Mouse (Mus musculus) layer of hippocampus, adult 18-20 months (tissue): ENCODE measurements around the gene Pde4d. TPM values are rescaled to one million over a fixed set of nuclear protein-coding genes. Genes with fewer than 3 reads are reported as not detected.
A peak's percentile ranks its signal among the peaks of the same experiment; 100 is the strongest.

Source experiments
- DNase-seq, 2 experiments: peaks; one replicate each; pipeline ENCODE4 v3.0.0; 2022; ENCODE audit warnings: low spot score in 2 of 2
- total RNA-seq, 2 experiments: library from RNA; stranded (reverse); gene quantifications; 2 replicates each; pipeline ENCODE4 v1.2.3; 2021

Gene Pde4d
- total RNA-seq, 2 experiments from 2014 or later: 67.4 to 71.2 TPM

DNA sequence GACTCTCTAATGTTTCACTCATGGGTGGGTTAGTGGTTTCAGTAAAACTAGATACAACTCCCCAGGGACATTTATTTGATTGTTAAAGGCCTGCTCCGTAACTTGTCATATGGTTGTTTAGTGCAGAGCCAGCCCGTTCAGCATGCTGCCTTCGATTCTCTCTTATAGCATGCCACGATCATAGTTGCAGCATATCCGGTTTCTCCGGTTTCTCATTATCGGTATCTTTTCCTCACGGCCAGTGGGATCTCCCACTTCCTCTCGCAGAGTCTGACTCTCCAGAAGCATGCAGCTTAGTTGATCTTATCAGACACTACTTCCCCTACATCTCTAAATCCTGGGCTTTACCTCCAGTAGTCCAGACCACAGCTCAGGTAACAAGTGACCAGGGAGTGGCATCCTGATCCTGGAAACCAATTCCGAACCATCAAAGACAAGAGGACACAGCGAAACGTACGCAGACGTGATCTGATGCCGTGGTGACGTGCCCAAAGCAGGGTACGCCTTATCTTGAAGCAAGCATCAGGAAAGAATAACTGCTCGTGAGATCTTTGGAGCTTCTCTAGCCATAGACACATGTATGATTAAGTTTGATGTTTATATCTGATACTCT lies 782.2 kb downstream of the Pde4d start:
- no peak for DNase-seq

DNA sequence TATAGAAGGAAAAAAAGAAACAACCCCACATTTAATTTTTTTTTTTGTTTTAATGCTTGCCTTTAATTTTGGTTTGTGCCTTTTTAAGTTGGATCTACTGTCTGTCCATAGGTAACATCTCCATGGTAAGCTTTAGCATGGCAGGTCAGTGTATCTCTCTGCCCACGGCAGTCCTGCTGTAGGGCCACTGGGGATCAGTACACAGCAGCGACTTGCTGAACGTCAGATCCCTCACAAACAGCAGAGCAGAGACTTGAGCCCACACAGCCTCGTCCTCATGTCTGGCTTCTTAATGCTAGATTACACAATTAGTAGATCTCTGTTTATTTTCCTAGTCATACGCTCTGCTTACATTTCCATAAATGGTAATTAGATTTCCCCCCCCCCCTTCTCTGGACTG lies 782.8 kb downstream of the Pde4d start:
- DNase-seq: no peak

DNA sequence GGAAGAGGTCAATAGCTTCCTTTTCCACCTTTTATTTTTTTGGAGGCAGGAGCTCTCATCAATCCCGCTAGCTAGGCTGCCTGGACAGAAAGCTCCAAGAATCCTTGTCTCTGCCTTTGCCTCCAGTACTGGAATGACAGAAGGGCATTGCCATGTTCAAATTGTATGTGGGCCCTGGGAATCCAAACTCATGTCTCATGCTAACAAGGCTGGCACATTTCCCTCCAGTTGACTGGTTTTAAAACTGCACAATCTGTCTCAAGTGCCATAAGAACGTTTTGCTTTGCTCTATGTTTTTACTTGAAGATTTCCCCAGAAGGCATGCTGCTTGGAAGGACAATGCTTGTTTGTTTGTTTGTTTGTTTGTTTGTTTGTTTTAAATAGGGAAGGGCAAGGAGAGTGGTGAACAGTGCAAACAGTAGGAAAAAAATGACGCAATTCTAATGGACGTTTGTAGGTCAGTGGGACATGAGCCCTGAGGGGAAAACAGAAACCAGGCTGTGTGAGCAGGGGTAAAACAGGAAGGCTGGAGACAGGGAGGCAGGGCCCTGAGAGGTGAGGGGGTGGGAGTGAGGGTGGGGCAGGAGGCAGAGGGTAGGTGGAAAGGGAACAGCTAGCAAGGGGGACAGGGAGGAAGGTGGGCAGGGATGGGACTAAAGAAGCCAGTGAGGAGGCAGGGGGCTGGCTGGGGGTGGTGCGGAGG lies 784.3 kb downstream of the Pde4d start:
- peak in 1 of 2 experiments; percentile 49 for DNase-seq

DNA sequence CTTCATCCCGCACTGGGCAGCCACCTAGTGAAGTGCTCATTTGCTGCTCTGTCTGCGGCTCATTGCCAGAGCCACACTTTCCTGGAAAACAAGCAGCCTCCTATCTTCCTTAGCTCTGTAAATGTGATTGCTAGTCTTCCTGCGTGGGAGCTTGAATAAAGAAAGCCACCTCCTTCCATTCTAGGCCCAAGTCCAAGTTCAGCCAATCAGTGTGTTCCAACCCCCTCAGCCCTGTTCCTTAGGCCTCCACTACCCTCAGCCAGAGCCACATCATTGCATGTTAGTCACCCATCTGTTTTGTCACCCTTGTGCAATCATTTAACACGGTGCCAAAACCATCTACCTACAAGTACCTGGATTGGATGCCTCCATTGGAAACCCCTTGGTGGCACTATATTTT lies 786.3 kb downstream of the Pde4d start:
- DNase-seq: no peak

DNA sequence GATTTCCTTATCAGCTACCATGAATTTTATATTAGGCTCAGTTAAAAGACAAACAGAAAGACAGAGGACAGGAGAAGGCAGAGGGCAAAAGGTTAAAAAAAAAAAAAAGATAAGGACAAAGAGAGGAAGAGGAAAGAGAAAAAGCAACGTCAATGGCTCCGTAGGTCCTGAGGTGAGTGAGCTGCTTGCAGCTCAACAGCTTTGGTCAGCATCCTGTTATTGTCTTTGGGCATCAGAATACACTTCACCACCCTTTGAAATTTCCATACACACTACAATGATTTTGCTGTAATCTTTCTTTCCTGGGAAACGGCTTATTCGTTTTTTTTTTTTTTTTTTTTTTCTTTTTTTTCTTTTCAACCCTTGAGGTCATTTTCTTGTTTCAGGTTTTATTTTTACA lies 788.9 kb downstream of the Pde4d start:
- no peak for DNase-seq

DNA sequence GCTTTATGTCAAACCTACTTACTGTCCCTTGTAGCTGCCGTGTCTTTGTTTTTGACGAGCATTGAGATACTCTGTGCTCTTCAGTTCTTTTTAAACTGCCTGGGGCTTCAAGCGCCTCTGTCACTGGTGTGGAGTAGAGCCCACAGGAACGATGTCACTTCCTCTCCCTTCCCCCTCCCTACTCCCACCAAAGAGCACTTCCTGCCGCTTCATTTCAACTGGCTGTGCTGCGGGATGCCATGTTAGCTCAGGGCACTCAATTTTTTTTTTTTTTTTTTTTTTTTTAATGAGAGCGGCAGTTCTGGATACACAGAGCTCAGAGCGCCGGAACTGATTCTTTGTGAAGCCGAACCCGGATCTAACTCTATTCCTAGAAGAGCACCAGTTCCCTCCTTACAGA lies 789.5 kb downstream of the Pde4d start:
- DNase-seq: peak in 1 of 2 experiments; percentile 30

DNA sequence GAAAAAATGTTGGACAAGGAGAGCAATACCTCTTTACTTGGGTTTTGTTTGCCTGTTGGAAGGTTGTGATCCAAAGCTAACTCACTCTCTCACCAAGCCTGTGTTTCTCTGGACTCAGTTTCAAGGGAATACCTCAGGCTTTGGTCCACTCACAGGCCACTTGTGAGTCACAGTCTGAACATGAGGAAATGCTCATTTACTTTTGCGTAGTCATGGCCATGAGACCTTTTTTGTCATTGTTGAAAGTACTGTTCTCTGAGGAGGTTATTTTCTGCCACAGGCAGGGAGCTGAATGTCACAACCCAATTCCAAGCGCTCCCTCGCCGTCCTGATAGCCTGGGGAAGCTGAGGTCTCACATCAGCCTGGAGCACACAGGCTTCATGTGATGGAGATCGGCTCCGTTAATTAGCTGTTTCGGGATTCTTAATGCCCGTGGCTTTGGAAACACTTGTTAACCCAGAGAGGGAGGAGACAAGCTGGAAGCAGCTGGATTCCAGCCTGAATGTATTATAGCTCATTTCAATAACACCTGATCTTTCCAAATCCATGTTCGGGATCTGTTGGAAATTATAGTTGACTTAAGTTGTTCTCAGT lies 792.8 kb downstream of the Pde4d start:
- no peak for DNase-seq

DNA sequence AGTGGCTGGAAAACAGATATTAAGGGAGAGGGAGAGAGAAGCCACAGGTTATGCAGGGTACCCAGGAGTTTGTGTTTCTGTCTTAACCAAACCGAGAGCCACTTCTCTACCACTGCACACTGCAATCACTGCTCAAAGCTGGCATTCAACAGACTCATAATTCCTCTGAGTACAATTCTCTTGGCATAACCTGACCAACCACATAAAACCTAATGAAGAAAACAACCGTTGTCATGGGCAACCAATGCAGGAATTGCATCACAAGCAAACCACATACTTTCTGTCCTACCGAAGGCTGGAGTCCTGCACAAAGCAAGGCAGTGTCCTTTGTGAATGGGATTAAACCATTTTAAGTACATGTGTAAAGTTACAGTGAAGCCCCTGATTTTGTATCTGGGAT lies 793.4 kb downstream of the Pde4d start:
- no peak for DNase-seq

DNA sequence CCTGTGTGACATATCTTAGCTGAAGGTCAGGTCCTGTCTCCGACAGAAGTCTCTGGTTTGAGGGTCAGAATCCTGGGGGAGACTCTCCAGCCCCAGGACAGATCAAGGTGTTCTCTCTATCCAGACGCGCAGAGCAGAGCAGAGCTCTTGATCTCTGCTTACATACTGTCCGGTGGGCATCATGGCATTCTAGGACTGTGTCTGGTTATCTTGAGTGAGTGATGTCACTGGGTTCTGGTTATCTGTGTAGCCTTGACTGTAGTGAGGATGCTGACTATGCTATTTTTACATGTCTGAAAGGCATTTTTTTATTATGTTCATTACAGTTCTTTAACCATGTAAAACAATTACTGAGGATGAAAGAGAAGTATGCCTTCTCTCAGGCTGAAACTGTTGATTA lies 797.3 kb downstream of the Pde4d start:
- DNase-seq: no peak

DNA sequence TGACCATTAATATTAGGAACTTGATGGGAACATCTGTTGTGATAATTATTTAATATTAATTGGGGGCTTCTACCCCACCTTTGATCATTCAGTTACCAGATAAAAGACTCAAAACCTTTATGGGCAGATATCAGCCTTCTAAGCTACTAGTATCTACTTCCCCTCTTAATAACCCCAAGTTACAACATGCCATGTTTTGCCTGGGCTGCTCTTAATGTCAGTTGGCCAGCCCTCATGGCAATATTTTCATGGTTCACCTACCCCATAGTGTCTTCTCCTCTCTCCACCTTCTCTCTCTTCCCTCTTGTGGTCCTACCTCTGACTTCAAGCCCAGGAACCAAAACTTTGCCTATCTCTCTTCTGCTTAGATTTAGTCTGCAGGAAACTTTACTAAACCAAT lies 799.6 kb downstream of the Pde4d start:
- no peak for DNase-seq

DNA sequence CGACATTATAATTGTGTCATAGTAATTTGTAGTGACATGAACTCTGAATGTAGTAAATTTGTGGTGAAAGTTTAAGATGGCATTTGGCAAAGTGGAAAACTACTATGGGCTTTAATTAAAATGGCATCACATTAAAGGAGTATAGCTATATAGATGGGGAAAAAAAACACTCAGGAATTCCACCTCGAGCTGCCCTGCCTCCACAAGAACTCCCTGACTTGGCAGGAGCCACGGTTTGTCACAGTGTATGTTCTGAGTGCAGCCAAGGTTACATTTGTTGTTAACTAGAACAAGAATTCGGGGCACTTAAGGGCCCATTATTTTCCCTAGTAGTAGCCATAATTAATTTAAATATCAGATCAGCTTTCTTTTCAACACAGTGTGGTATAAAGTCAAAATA lies 805.9 kb downstream of the Pde4d start:
- no peak for DNase-seq

DNA sequence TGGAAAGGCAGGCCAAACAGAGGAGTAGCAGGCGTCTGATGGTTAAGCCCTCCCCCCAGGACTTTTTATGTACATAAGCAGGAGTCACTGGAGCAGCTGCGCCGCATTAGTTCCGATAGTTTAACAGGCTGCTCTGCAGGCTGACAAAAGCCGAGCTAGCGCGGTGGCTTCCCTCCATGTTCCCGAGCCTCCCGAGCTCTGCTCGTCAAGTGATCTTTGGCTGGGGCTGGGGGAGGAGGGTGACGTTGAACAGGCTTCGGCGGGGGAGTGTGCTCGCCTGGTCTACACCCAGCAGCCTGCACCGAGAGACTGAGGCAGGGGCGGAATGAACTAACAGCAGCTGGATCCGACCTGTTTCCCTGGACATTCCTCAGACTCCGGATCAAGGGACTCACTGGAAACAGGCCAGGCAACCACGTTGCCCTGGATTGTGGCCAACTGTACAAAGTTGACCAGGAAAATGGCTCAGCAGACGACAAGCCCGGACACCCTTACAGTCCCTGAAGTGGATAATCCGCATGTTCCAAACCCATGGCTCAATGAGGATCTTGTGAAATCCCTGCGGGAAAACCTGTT lies 810.6 kb downstream of the Pde4d start:
- DNase-seq: peak; percentile 47 to 65

DNA sequence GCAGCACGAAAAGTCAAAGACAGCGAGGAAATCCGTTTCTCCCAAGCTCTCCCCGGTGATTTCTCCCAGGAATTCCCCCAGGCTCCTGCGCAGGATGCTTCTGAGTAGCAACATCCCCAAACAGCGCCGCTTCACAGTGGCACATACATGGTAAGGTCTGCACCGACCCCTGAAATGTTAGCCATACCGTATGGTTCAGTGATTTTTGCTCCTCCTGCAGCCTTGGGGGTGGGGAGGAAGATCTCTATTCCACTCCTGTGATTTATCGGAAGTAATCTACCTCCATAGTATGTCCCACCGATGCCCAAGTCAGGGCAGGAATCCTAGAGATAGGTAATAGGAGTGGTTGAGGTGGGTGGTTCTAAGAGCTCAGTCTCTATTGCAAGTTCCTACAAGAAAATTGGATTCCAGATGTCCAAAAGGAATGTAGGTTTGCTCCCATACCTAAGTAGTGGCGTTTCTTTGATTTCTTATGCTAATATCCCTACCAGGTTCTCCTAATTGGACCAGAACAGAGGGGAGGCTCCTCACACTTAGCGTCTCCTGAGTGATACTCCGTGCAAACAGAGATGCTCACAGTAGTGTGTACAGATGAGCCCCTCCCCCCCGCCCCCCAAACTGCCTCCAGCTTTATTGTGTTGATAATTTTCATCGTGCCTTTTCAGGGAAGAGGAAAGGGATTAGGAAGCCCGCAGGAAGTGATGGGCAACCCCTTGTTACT lies 811.2 kb downstream of the Pde4d start:
- DNase-seq: no peak

DNA sequence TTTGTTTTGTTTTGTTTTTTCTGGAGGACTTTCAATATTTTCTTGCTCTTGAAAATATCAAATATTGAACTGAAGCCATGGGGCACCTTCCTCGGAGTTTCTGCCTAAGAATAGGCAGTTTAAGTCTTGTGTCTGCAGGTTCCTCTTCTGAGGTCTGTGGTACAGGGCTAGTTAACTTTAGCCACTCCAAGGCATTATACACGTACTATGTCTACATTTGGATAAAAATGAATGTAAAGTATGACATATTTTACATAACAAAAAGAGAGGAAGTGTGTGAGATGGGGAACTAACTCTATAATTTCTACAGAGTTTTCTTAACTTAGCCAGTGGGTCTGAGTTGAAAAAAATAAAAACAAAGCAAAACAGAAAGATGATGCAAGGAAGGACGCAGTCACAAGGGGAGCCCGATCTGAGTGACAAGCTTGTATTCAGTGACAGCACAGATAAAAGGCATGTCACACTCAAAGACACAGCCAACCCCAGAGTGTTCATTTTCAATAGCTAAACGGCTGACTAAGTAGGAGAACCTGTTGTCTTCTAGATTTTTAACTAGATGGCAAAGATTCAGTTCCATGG lies 812.0 kb downstream of the Pde4d start:
- DNase-seq: no peak

DNA sequence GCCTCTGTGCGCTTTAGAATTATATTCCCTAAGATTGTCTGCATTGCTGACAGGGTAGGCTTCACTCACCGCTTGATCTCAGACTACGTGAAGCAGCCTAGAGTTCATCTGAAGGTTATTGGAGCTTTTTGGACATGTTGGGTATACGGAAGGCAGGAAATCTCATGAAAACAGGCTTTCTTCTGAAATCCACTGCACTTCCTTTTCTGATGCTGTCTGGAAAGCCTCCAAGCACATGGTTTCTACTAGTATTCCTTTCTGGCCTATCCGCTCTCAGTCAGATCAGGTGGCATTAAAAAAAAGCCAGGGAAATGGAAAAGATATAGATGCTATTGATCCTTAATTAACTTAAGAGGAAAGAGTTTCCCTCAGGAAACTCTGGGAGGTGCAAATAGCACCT lies 812.8 kb downstream of the Pde4d start:
- DNase-seq: no peak

DNA sequence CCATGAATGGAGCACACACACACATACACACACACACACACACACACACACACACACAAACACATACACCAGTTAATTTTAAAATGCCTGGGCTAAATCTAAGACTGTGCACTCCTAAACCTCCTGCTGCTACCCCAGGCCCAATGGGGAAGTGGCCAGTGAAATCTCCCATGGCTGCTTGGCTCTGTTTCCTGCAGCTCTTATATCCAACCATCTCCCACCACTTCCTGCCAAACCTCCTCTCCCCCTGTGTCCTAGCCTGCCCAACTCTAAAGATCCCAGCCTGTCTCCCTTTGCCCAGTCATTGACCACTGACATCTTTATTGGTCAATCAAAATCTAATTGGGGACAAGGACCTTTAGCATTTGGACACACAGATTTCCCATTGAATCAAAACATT lies 814.1 kb downstream of the Pde4d start:
- no peak for DNase-seq

DNA sequence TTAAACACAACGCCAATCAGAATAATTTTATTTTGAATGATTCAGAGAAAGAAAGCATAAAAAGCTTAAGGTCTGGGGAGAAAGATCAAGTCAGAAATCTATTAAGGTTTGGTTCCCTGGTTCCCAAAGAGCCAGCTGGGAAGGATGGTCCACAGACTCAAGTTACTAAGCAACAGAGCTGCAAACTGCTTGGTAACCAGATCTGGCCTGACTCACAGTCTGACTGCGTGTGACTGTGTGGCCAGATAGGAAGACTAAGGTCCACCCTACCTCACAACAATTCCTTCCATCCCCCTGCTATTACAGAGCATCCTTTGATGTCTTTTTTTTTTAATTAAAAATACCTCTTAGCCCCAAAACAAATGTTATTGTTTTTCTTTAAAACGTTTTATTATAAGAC lies 818.5 kb downstream of the Pde4d start:
- peak; percentile 34 to 59 for DNase-seq

DNA sequence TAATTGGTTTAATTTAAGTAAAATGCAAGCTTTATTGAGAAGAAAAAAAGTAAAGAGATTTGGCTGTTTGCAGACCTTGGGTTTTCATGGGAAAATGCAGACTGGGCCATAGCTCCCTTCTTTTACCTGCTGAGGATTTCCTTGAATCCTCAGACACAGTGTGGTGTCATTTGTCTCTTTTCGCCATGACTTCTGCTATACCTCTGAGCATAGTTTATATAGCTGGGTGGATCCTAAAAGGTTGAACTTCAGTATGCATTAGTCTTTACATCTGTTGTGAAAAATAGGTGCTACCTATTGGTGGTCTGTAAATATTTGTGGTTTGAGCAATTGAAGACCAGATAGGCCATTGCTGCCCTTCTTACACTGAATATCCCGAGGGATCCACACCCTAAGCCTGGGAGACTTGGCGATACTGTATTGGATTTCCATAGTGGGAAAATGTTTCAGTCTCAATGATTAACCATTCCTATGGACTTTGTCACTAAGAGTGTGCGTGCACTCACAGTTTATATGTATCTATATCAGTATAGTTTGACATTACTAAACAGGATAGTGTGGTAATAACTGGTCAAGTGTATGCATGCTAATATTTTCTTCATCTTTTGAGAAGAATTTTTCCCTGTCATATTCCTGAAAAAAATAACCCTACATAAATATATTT lies 819.0 kb downstream of the Pde4d start:
- DNase-seq: no peak

DNA sequence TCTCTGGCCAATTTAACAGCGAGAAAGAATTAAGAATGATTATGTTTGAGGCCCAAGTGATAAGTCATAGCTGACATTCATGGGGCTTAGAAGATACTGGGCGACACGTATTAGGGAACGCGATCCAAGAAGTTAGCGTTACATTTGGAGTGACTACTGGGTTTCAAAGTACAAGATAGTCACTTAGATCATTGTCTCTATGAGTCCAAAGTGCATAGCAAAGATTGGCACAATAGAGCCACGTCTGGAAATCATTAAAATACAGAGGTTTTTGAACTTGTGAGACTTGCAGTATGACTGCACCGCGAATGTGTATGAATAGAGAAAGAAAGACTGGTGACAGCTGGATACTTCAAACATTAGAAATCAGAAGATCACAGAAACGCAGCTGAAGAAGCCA lies 825.1 kb downstream of the Pde4d start:
- no peak for DNase-seq

DNA sequence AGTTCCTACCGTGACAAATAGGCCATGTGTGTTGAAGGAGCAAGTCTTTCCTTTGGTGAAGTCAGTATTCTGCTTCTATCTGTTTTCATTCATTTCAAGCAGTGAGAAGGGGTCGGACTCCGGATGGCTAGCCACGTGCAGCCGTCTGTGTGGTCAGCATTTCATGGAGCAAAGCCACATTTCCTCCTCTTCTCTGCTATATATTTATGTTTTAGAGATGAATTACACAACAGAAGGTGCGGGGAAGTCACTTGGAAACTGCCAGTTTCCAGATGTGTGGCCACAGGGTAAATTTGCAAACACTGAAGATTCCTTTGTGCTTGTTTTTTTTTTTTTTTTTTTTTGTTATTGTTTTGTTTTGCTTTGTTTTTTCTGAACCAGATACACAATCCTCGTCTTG lies 828.0 kb downstream of the Pde4d start:
- no peak for DNase-seq

DNA sequence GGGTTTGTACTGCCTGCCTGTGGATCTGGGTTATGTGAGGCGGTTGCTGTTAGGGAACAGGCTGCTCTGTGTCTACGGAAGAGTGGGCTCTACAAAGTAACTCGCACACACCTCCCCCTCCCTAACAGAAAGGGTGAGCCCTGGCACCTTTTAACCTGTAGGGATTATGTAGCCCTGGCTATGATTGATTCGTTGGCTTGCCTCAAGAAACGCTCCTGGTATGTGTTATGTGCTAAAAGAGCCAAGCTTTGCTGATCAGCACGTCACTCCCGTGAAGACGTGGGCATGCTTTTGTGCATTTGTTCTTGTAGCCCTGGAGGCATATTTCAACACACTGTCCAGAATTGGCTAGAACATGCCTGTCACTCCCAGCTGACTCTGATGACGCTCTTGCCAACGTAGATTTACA lies 828.8 kb downstream of the Pde4d start:
- peak in 1 of 2 experiments; percentile 32 for DNase-seq
